Mouse (Mus musculus) C2C12 (cell line): ENCODE measurements around the gene Fam180a. TPM values are rescaled to one million over a fixed set of nuclear protein-coding genes. Genes with fewer than 3 reads are reported as not detected.

Experiments
- H3K27me3 ChIP-seq: one replicate; pipeline ENCODE4 v1.6.1; 2011; ENCODE audit not compliant: control insufficient read depth, insufficient read depth, insufficient read length
- H3K36me3 ChIP-seq: one replicate; pipeline ENCODE4 v1.6.1; 2011; ENCODE audit not compliant: control insufficient read depth, insufficient read depth
- H3K4me3 ChIP-seq: one replicate; pipeline ENCODE4 v1.5.1; 2011; ENCODE audit warnings: mild to moderate bottlenecking, control low read depth; ENCODE audit not compliant: poor library complexity, insufficient read depth, severe bottlenecking
- H3K79me2 ChIP-seq: one replicate; pipeline ENCODE4 v1.6.1; 2011; ENCODE audit not compliant: control insufficient read depth, insufficient read depth
- H3K79me3 ChIP-seq: one replicate; pipeline ENCODE4 v1.6.1; 2011; ENCODE audit warnings: low read depth, control low read depth
- H3ac ChIP-seq: one replicate; pipeline ENCODE3; 2011; ENCODE audit warnings: low read depth; ENCODE audit not compliant: control insufficient read depth, insufficient read length
- CEBPB ChIP-seq: IDR thresholded peaks from one replicate; pipeline ENCODE4 v1.6.1; 2011; ENCODE audit warnings: low read depth, mild to moderate bottlenecking, control low read depth, moderate library complexity
- CTCF ChIP-seq: IDR thresholded peaks from one replicate; pipeline ENCODE4 v1.5.1; 2011; ENCODE audit not compliant: control insufficient read depth, insufficient read depth, insufficient read length
- FOSL1 ChIP-seq: IDR thresholded peaks from one replicate; pipeline ENCODE4 v1.8.0; 2011; ENCODE audit warnings: mild to moderate bottlenecking, low read length; ENCODE audit not compliant: poor library complexity, insufficient read depth, severe bottlenecking
- MAX ChIP-seq: IDR thresholded peaks from one replicate; pipeline ENCODE4 v1.6.1; 2011; ENCODE audit warnings: mild to moderate bottlenecking, control low read depth
- MYOD1 ChIP-seq: IDR thresholded peaks from one replicate; pipeline ENCODE4 v1.6.1; 2011; ENCODE audit warnings: low read depth; ENCODE audit not compliant: control insufficient read depth, insufficient read length
- MYOG ChIP-seq: IDR thresholded peaks from one replicate; pipeline ENCODE4 v1.6.1; 2011; ENCODE audit not compliant: control insufficient read depth, insufficient read length; ENCODE audit errors: extremely low read depth
- USF1 ChIP-seq: IDR thresholded peaks from one replicate; pipeline ENCODE4 v1.6.1; 2011; ENCODE audit warnings: low read depth, mild to moderate bottlenecking, control low read depth, moderate library complexity
- polyA plus RNA-seq: library from polyadenylated mRNA; unstranded; fragments of >200 nt; fragmentation: generic; extraction: Trizol; gene quantifications from one replicate; pipeline ENCODE4 v1.2.1, GENCODE M21; 2012; ENCODE audit warnings: missing spikeins

The Fam180a gene
- polyA plus RNA-seq, 1 experiment = 0.13 TPM

- Histone ChIP-seq H3K79me3 (no peaks in the 10 kb centered on the region), H3K27me3 (no peaks in the 10 kb centered on the region), H3K79me2 (no peaks in the 10 kb centered on the region), H3K36me3 (no peaks in the 10 kb centered on the region), H3ac (no peak overlapping the region), H3K4me3 (no peak overlapping the region)
- no peak for TF ChIP-seq CEBPB
- TF ChIP-seq FOSL1 = no peak
- no peak for TF ChIP-seq CTCF
- TF ChIP-seq MAX = no peak
- no peak for TF ChIP-seq MYOG
- no peak for TF ChIP-seq MYOD1
- no peak for TF ChIP-seq USF1
Observed at GRCm38 (mm10) chr6:35309406-35309805, 16.5 kb downstream of the Fam180a start.

DNA sequence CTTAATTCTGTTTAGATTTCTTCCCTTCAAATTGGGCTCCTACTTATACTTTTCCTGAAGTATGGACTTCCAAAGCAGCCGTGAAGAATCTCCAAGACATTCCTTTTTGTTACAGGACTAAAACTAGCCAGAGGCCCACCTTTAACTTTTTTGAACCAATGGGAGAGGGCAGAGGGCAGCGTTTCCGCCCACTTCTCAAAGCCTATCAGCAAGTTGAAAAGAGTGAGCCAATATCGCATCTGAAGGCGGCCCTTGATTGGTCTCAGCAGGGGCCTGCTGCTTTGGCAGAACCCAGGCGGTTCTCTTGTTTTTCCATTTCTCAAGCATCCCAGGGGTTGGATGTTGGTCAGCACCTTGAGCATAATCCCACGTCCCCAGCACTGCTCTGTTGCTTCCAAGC is 17.9 kb downstream of the Fam180a start, which contains the start of gene Slc13a4:
Gene Slc13a4 (minus strand): TSS at position 95 of the 400 bp plus-strand sequence.
- H3K36me3 ChIP-seq = no peaks in the 10 kb centered on the region
- TF ChIP-seq CEBPB (no peak), MYOD1 (no peak), USF1 (no peak), CTCF (no peak), FOSL1 (no peak), MAX (no peak), MYOG (no peak)
- no peak within 1 kb of the TSS for H3K4me3 ChIP-seq
- no peak within 1 kb of the TSS for H3ac ChIP-seq
- no peaks in the 10 kb centered on the region for H3K79me3 ChIP-seq
- no peaks in the 10 kb centered on the region for H3K79me2 ChIP-seq
- no peaks in the 10 kb centered on the region for H3K27me3 ChIP-seq

- Histone ChIP-seq H3ac (no peak overlapping the region), H3K79me3 (no peaks in the 10 kb centered on the region), H3K4me3 (no peak overlapping the region), H3K36me3 (no peaks in the 10 kb centered on the region), H3K27me3 (no peaks in the 10 kb centered on the region), H3K79me2 (no peaks in the 10 kb centered on the region)
- TF ChIP-seq USF1 (no peak), MYOD1 (no peak), CTCF (no peak), MYOG (no peak), CEBPB (no peak), FOSL1 (no peak), MAX (no peak)
Observed at GRCm38 (mm10) chr6:35307136-35307535, 18.8 kb downstream of the Fam180a start.

DNA sequence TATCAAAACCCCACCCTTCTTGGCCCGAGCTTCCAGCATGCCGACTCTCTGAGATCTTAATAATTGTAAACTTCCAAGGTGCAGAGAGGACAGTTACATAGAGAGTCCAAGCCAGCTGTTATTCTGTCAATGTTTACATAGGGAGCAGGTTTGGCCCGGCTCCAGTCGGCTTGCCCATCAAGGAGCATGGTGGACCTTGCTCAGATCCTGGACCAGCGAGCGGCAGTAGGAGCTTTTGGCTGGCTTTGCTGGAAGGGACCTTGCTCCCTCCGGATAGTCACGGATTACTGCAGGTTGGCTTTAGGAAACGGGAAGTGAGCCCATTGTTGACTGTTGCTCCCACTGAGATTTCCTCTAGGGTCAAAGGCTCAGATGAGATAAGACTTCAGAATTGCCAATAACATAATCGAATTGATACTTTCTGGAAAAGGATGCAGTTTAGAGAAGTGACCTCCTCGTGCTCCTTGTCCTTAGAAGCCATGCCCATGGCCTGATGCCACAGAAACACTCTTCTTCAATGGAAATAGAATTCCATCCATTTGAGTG is 22.5 kb downstream of the Fam180a start:
- Histone ChIP-seq H3K4me3 (no peak overlapping the region), H3K27me3 (no peaks in the 10 kb centered on the region), H3K36me3 (no peaks in the 10 kb centered on the region), H3K79me3 (no peaks in the 10 kb centered on the region), H3ac (no peak overlapping the region), H3K79me2 (no peaks in the 10 kb centered on the region)
- TF ChIP-seq CEBPB = no peak
- no peak for TF ChIP-seq MYOD1
- TF ChIP-seq MAX = no peak
- TF ChIP-seq FOSL1 = no peak
- no peak for TF ChIP-seq USF1

DNA sequence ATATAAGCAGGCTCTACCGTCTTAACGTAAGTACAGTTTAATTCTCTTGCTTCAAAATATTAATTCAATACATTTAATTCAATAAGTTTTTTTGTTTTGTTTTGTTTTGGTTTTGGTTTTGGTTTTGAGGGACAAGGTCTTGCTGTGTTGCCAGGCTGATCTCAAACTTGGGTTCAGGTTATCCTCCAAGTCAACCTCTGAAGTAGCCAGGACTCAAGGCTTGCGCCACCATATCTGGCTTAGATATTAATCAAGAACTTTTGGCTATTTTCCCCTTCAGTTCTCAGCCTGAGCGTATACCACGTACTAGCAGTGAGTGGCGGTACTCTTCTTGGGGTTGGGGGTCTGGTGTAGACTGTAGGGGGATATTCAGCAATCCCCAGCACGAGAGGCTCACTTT is 23.4 kb downstream of the Fam180a start:
- no peak for TF ChIP-seq MYOG
- no peak for TF ChIP-seq MAX
- no peak for TF ChIP-seq FOSL1
- no peak for TF ChIP-seq CEBPB
- no peak for TF ChIP-seq MYOD1
- no peak for TF ChIP-seq USF1
- H3K79me2 ChIP-seq = no peaks in the 10 kb centered on the region
- H3K27me3 ChIP-seq = no peaks in the 10 kb centered on the region
- H3K79me3 ChIP-seq = no peaks in the 10 kb centered on the region
- no peak overlapping the region for H3ac ChIP-seq
- no peaks in the 10 kb centered on the region for H3K36me3 ChIP-seq
- H3K4me3 ChIP-seq = no peak overlapping the region

- Histone ChIP-seq H3ac (no peak overlapping the region), H3K79me2 (no peaks in the 10 kb centered on the region), H3K4me3 (no peak overlapping the region), H3K79me3 (no peaks in the 10 kb centered on the region), H3K36me3 (no peaks in the 10 kb centered on the region), H3K27me3 (no peaks in the 10 kb centered on the region)
- no peak for TF ChIP-seq CEBPB
- no peak for TF ChIP-seq USF1
- TF ChIP-seq CTCF = no peak
- no peak for TF ChIP-seq MYOG
- no peak for TF ChIP-seq FOSL1
- TF ChIP-seq MYOD1 = no peak
- no peak for TF ChIP-seq MAX
Observed at GRCm38 (mm10) chr6:35298323-35298722, 27.6 kb downstream of the Fam180a start.
